Mouse (Mus musculus) neutrophil, adult 5-6 weeks (primary cell): ENCODE results near the gene Erbin. TPM values are rescaled to one million over a fixed set of nuclear protein-coding genes. Genes with fewer than 3 reads are reported as not detected.

Source experiments
- total RNA-seq: library from RNA; stranded (forward); fragments of 200-1000 nt; gene quantifications from 2 replicates; pipeline ENCODE4 v1.2.3, GENCODE M21; 2017

The Erbin gene
- total RNA-seq, 1 experiment from 2014 or later = 170 TPM

Other genes with a start within 250 kb of the Erbin start
- gene Srek1, start 145.9 kb downstream of the Erbin start, total RNA-seq = 71.2 and 79.8 TPM in 2 replicates
- 18.5 and 26.8 TPM in 2 replicates for gene Nln, start 189.1 kb upstream of the Erbin start, total RNA-seq
- gene Sgtb, start 189.2 kb upstream of the Erbin start, total RNA-seq = 0.49 and 1.3 TPM in 2 replicates